ENCODE assay signal across 10 mouse cellular contexts in the genomic region with DNA sequence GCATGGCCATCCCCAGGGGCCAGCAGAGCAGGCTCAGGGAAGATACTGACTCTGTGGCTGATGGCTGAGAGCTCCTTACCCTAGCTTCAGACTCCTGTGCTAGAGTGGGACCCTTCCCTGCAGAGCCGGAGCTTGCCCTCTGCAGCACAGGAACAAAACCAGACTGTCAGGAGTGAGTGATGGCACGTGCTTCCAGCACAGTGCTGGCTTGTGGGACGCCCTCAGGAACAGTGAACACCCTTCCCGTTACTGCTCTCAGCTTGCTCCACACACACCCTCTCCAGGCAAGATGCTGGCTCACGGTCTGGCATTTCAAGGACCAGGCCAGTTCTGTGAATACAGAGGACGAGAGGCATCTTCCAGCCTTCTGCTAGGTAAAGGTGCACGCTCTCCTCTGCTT. TPM values are rescaled to one million over a fixed set of nuclear protein-coding genes. Genes with fewer than 3 reads are reported as not detected.
A peak's percentile ranks its signal among the peaks of the same experiment; 100 is the strongest.
DNase-seq lines count a peak whose midpoint lies in the region; ATAC-seq and TF ChIP-seq lines count a peak whose summit lies in the region.
"Had no signal": no experiment of that assay in that cellular context is flagged by ENCODE, and none has a peak within 500 bp of the region (broad histone marks: within the 10 kb centered on the region; RNA-seq: fewer than 3 reads in every experiment).

No protein-coding gene starts in this region.

- no peaks in the 10 kb centered on the region for H3K27me3 ChIP-seq in liver, embryonic 12.5 days (replicated peaks)
- H3K27me3 ChIP-seq in liver, embryonic 11.5 days (replicated peaks; ENCODE audit: control insufficient read depth, insufficient read depth, low read length), result no peaks in the 10 kb centered on the region
- no peaks in the 10 kb centered on the region for H3K27me3 ChIP-seq in heart, embryonic 16.5 days (ENCODE audit: control insufficient read depth, insufficient read depth, low read length)
- no peaks in the 10 kb centered on the region for H3K27me3 ChIP-seq in myocyte (ENCODE audit: control insufficient read depth, insufficient read depth, insufficient read length)

- H3K4me2 ChIP-seq in liver, embryonic 12.5 days, result no peak overlapping the region
- no peak overlapping the region for H3K4me2 ChIP-seq in liver, embryonic 11.5 days
- H3K4me2 ChIP-seq in heart, embryonic 16.5 days (ENCODE audit: low read depth, low read length), result no peak overlapping the region
- H3K4me2 ChIP-seq in myocyte (ENCODE audit: low read depth), result peak overlapping the region; percentile 68

- peak; percentile 46 to 55 for DNase-seq in adrenal gland, postnatal 36 days
- DNase-seq in adrenal gland, adult 18-20 months (ENCODE audit: low spot score in 2 of 2), result no peak
- DNase-seq in liver, embryonic 11.5 days (ENCODE audit: low spot score), result no peak
- DNase-seq in ovary, postnatal 10 days (ENCODE audit: low spot score), result no peak
- DNase-seq in gastrocnemius, postnatal 36 days, result no peak
- DNase-seq: B cell, adult 2 months had no signal

- no peak overlapping the region for H3ac ChIP-seq in myocyte (ENCODE audit: control insufficient read depth, insufficient read length)

- TF ChIP-seq POLR2A in myocyte (IDR thresholded peaks at IDR 0.05; ENCODE audit: insufficient read length, low read depth), result no peak

- no peak overlapping the region for H3K27ac ChIP-seq in liver, embryonic 12.5 days
- no peak overlapping the region; the same call in 1 of the 2 replicates for H3K27ac ChIP-seq in liver, embryonic 11.5 days (ENCODE audit: low read depth, low read length)
- H3K27ac ChIP-seq in heart, embryonic 16.5 days (ENCODE audit: low read length), result peak overlapping the region; percentile 65

- H3K9ac ChIP-seq in liver, embryonic 12.5 days, result no peak overlapping the region
- H3K9ac ChIP-seq in liver, embryonic 11.5 days (ENCODE audit: low read depth, low read length), result no peak overlapping the region
- peak overlapping the region; percentile 15; the same call in 1 of the 2 replicates for H3K9ac ChIP-seq in heart, embryonic 16.5 days (ENCODE audit: low read length)

- ATAC-seq in liver, embryonic 12.5 days, result peak; percentile 15; the same call in 1 of the 2 replicates
- no peak for ATAC-seq in liver, embryonic 11.5 days (replicated peaks; ENCODE audit: low FRiP score)
- peak; percentile 77 for ATAC-seq in heart, embryonic 16.5 days (replicated peaks; ENCODE audit: extremely low read depth, insufficient read depth, low FRiP score)
- ATAC-seq: activated CD4-positive, CD25-positive, alpha-beta regulatory T cell, adult 4 months had no signal

- no peaks in the 10 kb centered on the region for H3K9me3 ChIP-seq in liver, embryonic 12.5 days (replicated peaks)
- no peaks in the 10 kb centered on the region for H3K9me3 ChIP-seq in liver, embryonic 11.5 days (ENCODE audit: control insufficient read depth, low read length)
- H3K9me3 ChIP-seq in heart, embryonic 16.5 days (replicated peaks; ENCODE audit: control insufficient read depth, low read length), result no peaks in the 10 kb centered on the region

- H3K36me3 ChIP-seq in liver, embryonic 12.5 days, result peaks cover 31% of the 10 kb centered on the region
- peaks cover 3% of the 10 kb centered on the region; the same call in 1 of the 2 replicates for H3K36me3 ChIP-seq in liver, embryonic 11.5 days (ENCODE audit: control insufficient read depth, insufficient read depth, low read length)
- no peaks in the 10 kb centered on the region for H3K36me3 ChIP-seq in heart, embryonic 16.5 days (ENCODE audit: control insufficient read depth, insufficient read depth)
- no peaks in the 10 kb centered on the region for H3K36me3 ChIP-seq in myocyte (ENCODE audit: control insufficient read depth, insufficient read depth)

- no peak overlapping the region for H3K4me3 ChIP-seq in liver, embryonic 12.5 days
- H3K4me3 ChIP-seq in liver, embryonic 11.5 days (ENCODE audit: low read depth, low read length), result no peak overlapping the region
- no peak overlapping the region for H3K4me3 ChIP-seq in heart, embryonic 16.5 days (ENCODE audit: low read length)
- H3K4me3 ChIP-seq in myocyte, result no peak overlapping the region

- WGBS in liver, embryonic 12.5 days (ENCODE audit: insufficient replicate concordance), result 69% methylated on average over 7 of the region's 7 CpGs
- 70% methylated on average over 7 of the region's 7 CpGs for WGBS in liver, embryonic 11.5 days
- 44% methylated on average over 7 of the region's 7 CpGs for WGBS in heart, embryonic 16.5 days

- peaks cover 59% of the 10 kb centered on the region for H3K4me1 ChIP-seq in liver, embryonic 12.5 days
- H3K4me1 ChIP-seq in liver, embryonic 11.5 days (replicated peaks; ENCODE audit: control insufficient read depth, insufficient read depth, low read length), result peaks cover 29% of the 10 kb centered on the region
- H3K4me1 ChIP-seq in heart, embryonic 16.5 days (ENCODE audit: control insufficient read depth, insufficient read depth, low read length), result peaks cover 29% of the 10 kb centered on the region

- intact Hi-C loops in gastrocnemius, postnatal 36 days (cut with DNase I), result no loop called here

- H3K79me2 ChIP-seq in myocyte (ENCODE audit: control insufficient read depth, insufficient read depth), result peaks cover 11% of the 10 kb centered on the region

TF ChIP-seq in myocyte, 11 proteins besides CTCF, POLR2A, EP300 and RAD21:
- TF ChIP-seq SRF (IDR thresholded peaks at IDR 0.05; ENCODE audit: control insufficient read depth, insufficient read length, low read depth), result no peak

RNA-seq across cellular contexts. Expression of a gene that starts 38.5 kb away (rescaled TPM):
- 10 to 100 TPM; 48.6 to 54.2 TPM for total RNA-seq in adrenal gland, postnatal 36 days (2021)
- total RNA-seq in adrenal gland, adult 18-20 months (2021), result 10 to 100 TPM; 44.5 to 55.0 TPM
- 4.2 and 4.9 TPM in 2 replicates for polyA plus RNA-seq in liver, embryonic 12.5 days (2016; fragmentation: Nextera tagmentation; extraction: Ambion mirVana)
- 6.9 and 7.7 TPM in 2 replicates for polyA plus RNA-seq in liver, embryonic 11.5 days (2014; fragmentation: Nextera tagmentation; extraction: Ambion mirVana)
- 7.2 and 8.1 TPM in 2 replicates for polyA plus RNA-seq in heart, embryonic 16.5 days (2015; fragmentation: Nextera tagmentation; extraction: Ambion mirVana)
- 23.3 TPM for polyA plus RNA-seq in myocyte (2012; fragmentation: generic; extraction: Trizol)
- total RNA-seq in gastrocnemius, postnatal 36 days (2021), result 1 to 10 TPM; 8.3 to 9.8 TPM

RNA-seq across cellular contexts. Expression of a gene that starts 54.7 kb away (rescaled TPM):
- 10 to 100 TPM; 44.6 to 63.8 TPM for total RNA-seq in adrenal gland, postnatal 36 days (2021)
- 10 to 100 TPM; 57.6 to 63.6 TPM for total RNA-seq in adrenal gland, adult 18-20 months (2021)
- polyA plus RNA-seq in liver, embryonic 12.5 days (2016; fragmentation: Nextera tagmentation; extraction: Ambion mirVana), result 10.0 and 11.2 TPM in 2 replicates
- 14.0 and 14.5 TPM in 2 replicates for polyA plus RNA-seq in liver, embryonic 11.5 days (2014; fragmentation: Nextera tagmentation; extraction: Ambion mirVana)
- 13.5 and 13.7 TPM in 2 replicates for polyA plus RNA-seq in heart, embryonic 16.5 days (2015; fragmentation: Nextera tagmentation; extraction: Ambion mirVana)
- 53.1 TPM for polyA plus RNA-seq in myocyte (2012; fragmentation: generic; extraction: Trizol)
- total RNA-seq in gastrocnemius, postnatal 36 days (2021), result 10 to 100 TPM; 85.6 to 88.5 TPM

Comparison
In these comparisons a context has a peak if more than half of its experiments do, and no peak if none do; other contexts are left out.
1. DNase-seq: peak in adrenal gland, postnatal 36 days (2 of 2); none in adrenal gland, adult 18-20 months (0 of 2), liver, embryonic 11.5 days (single experiment), ovary, postnatal 10 days (single experiment) and gastrocnemius, postnatal 36 days (0 of 2).